In genomic region chr7:139208023-139208772, GRCm38 (mm10) we compare ENCODE assay signal across 8 mouse cellular contexts. TPM values are rescaled to one million over a fixed set of nuclear protein-coding genes. Genes with fewer than 3 reads are reported as not detected.
A peak's percentile ranks its signal among the peaks of the same experiment; 100 is the strongest.
DNase-seq lines count a peak whose midpoint lies in the region; TF ChIP-seq lines count a peak whose summit lies in the region.

No protein-coding gene starts in this region.

- 12% methylated on average over 7 of the region's 7 CpGs for WGBS in lung, adult 2 months

- peak; percentile 54 for TF ChIP-seq CTCF in lung, adult 2 months (IDR thresholded peaks at IDR 0.05; ENCODE audit: insufficient read depth, low read length)

- peak; percentile 36 for DNase-seq in cerebellum, adult 11-12 months
- DNase-seq in cerebellum, adult 11 months, result no peak
- peak; percentile 41 for DNase-seq in ovary, postnatal 36 days (ENCODE audit: low spot score)
- DNase-seq in ovary, postnatal 10 days (ENCODE audit: low spot score), result no peak
- peak; percentile 27 for DNase-seq in c-Kit-negative CD71-positive TER-119-positive erythroid progenitor cells, embryonic 14.5 days (ENCODE audit: low read depth, low spot score)
- DNase-seq in gastrocnemius, postnatal 10 days, result peak; percentile 38
- peak; percentile 51 for DNase-seq in lung, adult 2 months
- peak; percentile 67 for DNase-seq in testis, postnatal 10 days (ENCODE audit: low spot score)

- H3K4me3 ChIP-seq in lung, adult 2 months (replicated peaks; ENCODE audit: extremely low read depth, low read depth, low read length), result no peak overlapping the region

- H3K4me1 ChIP-seq in lung, adult 2 months (ENCODE audit: control insufficient read depth, insufficient read depth, low read length), result 0 out of 2 replicates have a peak, but pooled peaks cover 2% of the 10 kb centered on the region

- TF ChIP-seq POLR2A in lung, adult 2 months (IDR thresholded peaks at IDR 0.05; ENCODE audit: borderline replicate concordance, extremely low read depth, low read depth, low read length), result no peak

RNA-seq across cellular contexts. Expression of gene Lrrc27, which starts 4.6 kb away (rescaled TPM):
- 1 to 10 TPM; 2.9 to 4.2 TPM for total RNA-seq in gastrocnemius, postnatal 10 days (2021)
- polyA plus RNA-seq in lung, adult 2 months (2012; rRNA removed), result 3.7 and 6.9 TPM in 2 replicates

RNA-seq across cellular contexts. Expression of gene Stk32c, which starts 4.9 kb away (rescaled TPM):
- total RNA-seq in gastrocnemius, postnatal 10 days (2021), result 1 to 10 TPM; 1.6 TPM
- polyA plus RNA-seq in lung, adult 2 months (2012; rRNA removed), result 1.5 and 1.9 TPM in 2 replicates

RNA-seq across cellular contexts. Expression of gene Pwwp2b, which starts 40.1 kb away (rescaled TPM):
- 1 to 10 TPM; 3.5 to 5.2 TPM for total RNA-seq in gastrocnemius, postnatal 10 days (2021)
- 31.6 and 32.2 TPM in 2 replicates for polyA plus RNA-seq in lung, adult 2 months (2012; rRNA removed)

Comparison
In these comparisons a context has a peak if more than half of its experiments do, and no peak if none do; other contexts are left out.
1. DNase-seq: peak in cerebellum, adult 11-12 months (single experiment), ovary, postnatal 36 days (single experiment), c-Kit-negative CD71-positive TER-119-positive erythroid progenitor cells, embryonic 14.5 days (single experiment), gastrocnemius, postnatal 10 days (single experiment), lung, adult 2 months (single experiment) and testis, postnatal 10 days (single experiment); none in cerebellum, adult 11 months (single experiment) and ovary, postnatal 10 days (single experiment).